Mouse (Mus musculus): ENCODE data around the gene Zfp932. TPM values are rescaled to one million over a fixed set of nuclear protein-coding genes. Genes with fewer than 3 reads are reported as not detected.
"Not testable (repeated sequence)": the region's sequence is repeated elsewhere in the genome, so short reads cannot be mapped to it uniquely, and the experiment has no call there.

Gene Zfp932
- 18.0 and 21.0 TPM in 2 replicates for polyA plus RNA-seq (2016; fragmentation: Nextera tagmentation; extraction: Ambion mirVana)

DNA sequence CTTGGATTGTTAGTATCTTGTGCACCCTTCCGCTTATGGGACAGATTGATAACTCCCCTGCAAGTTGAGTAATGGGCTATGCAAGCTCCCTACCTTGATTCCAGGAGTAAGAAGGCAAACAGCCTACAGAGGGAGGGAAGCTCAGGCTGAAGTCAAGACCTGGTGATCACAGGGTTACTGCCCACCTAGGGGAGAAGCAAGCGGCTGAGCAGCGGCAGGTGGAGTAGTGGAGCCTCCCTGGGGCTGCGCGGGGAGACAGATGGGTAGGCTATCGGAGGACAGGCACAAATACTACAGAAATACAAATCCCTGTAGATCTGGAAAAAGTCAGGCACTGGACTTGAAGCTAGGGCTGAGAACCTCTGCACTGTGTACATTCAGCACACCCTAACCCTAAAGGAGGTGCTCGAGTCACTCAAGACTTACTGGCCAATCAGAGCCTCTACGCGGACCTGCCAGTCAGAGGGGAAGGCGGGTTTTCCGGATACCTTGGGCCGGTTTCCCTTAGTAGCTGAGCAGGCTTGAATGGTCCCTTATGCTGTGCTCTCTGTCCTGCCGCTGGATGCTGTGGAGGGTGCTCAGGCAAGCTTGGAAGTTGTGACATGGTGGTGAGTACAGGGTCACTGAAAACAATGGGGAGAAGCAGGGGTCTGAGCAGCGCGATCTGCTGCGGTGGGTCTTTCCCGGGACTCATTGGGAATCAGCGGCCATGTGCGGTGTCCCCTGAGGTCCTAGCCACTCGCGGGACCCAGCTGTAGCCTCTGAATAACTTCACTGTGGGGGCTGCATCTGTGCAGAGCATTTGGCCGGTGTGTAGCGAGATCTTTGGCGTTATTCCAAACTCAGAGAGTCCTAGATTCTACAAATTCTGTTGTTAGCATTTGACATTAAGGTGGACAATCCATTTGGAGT is at the start of gene Zfp932:
TSS of gene Zfp932 (plus strand) at position 496 of the 912 bp plus-strand sequence.
- H3K9me3 ChIP-seq; H3K27me3 ChIP-seq (ENCODE audit: insufficient read depth, poor library complexity, severe bottlenecking); H3K27ac ChIP-seq; H3K4me3 ChIP-seq; H3K36me3 ChIP-seq; H3K4me1 ChIP-seq (replicated peaks): not testable (repeated sequence)
- peak; percentile 81 for DNase-seq (ENCODE audit: low spot score)
- WGBS: no CpG with 5 or more reads among the region's 24 CpGs

GRCm38 (mm10) chr5:109950281-109950680 is 46.0 kb upstream of the Zfp932 start:
- no peak for DNase-seq (ENCODE audit: low spot score)
- WGBS: no CpG with 5 or more reads among the region's 1 CpGs
- no peaks in the 10 kb centered on the region for H3K9me3 ChIP-seq
- H3K27ac ChIP-seq: no peak overlapping the region
- H3K36me3 ChIP-seq: no peaks in the 10 kb centered on the region
- no peak overlapping the region for H3K4me3 ChIP-seq
- H3K4me1 ChIP-seq (replicated peaks): no peaks in the 10 kb centered on the region
- no peaks in the 10 kb centered on the region for H3K27me3 ChIP-seq (ENCODE audit: insufficient read depth, poor library complexity, severe bottlenecking)

GRCm38 (mm10) chr5:109980743-109981142 is 15.6 kb upstream of the Zfp932 start:
- H3K4me3 ChIP-seq; H3K36me3 ChIP-seq; H3K9me3 ChIP-seq; DNase-seq (ENCODE audit: low spot score); H3K27ac ChIP-seq; H3K27me3 ChIP-seq (ENCODE audit: insufficient read depth, poor library complexity, severe bottlenecking); H3K4me1 ChIP-seq (replicated peaks): not testable (repeated sequence)
- WGBS: no CpG with 5 or more reads among the region's 2 CpGs

GRCm38 (mm10) chr5:109995461-109995860 is 860 bp upstream of the Zfp932 start:
- not testable (repeated sequence) for H3K27me3 ChIP-seq (ENCODE audit: insufficient read depth, poor library complexity, severe bottlenecking); H3K36me3 ChIP-seq; H3K4me3 ChIP-seq; H3K4me1 ChIP-seq (replicated peaks); H3K27ac ChIP-seq; H3K9me3 ChIP-seq; DNase-seq (ENCODE audit: low spot score)
- no CpG with 5 or more reads among the region's 10 CpGs for WGBS

GRCm38 (mm10) chr5:110015775-110016174 is 19.5 kb downstream of the Zfp932 start:
- not testable (repeated sequence) for H3K27me3 ChIP-seq (ENCODE audit: insufficient read depth, poor library complexity, severe bottlenecking); DNase-seq (ENCODE audit: low spot score); H3K4me1 ChIP-seq (replicated peaks); H3K27ac ChIP-seq; H3K4me3 ChIP-seq; H3K36me3 ChIP-seq
- WGBS: 86% methylated on average over 10 of the region's 10 CpGs
- peaks cover 51% of the 10 kb centered on the region for H3K9me3 ChIP-seq

GRCm38 (mm10) chr5:110023273-110023672 is 27.0 kb downstream of the Zfp932 start:
- Histone ChIP-seq H3K27me3 (ENCODE audit: insufficient read depth, poor library complexity, severe bottlenecking) (no peaks in the 10 kb centered on the region), H3K4me1 (replicated peaks) (no peaks in the 10 kb centered on the region), H3K36me3 (no peaks in the 10 kb centered on the region), H3K27ac (0 out of 2 replicates have a peak overlapping the region, but pooled peaks have one; percentile 23), H3K9me3 (peaks cover 30% of the 10 kb centered on the region), H3K4me3 (no peak overlapping the region)
- DNase-seq (ENCODE audit: low spot score): no peak
- 60% methylated on average over 9 of the region's 9 CpGs for WGBS

DNA sequence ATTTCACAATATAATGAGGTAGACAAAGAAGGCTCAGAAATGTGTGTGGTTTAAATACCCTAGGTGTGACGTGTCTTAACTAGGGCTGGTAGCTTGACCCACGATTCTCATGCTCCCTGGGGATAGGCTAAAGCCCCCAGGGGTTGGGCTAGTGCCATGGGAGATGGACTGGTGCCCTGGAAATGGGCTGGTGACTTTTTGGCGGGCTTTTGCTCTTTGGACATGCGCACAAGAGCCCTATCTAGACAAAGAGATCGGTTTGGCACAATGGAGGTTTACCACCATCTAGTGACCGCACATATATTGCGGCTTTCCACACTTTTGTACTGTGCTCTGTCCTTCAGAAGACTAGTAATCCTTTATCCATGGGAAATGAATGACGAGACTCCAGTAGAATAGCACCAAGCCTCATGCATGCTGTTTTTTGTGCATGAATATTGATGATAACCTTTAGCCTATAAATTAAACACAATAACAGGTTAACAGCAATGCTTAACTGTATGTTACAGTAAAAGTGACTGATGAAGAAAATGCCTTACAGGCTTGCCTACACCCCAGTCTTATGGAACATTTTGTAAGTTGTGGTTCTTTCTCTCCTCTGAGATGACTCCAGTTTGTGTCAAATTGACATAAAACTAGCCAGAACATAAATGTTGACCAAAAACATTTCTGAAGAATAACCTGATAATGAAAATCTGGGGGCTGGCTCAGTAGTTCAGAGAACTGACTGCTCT is 27.5 kb downstream of the Zfp932 start:
- DNase-seq (ENCODE audit: low spot score): peak; percentile 26
- not testable (repeated sequence) for H3K36me3 ChIP-seq; H3K4me3 ChIP-seq; H3K27me3 ChIP-seq (ENCODE audit: insufficient read depth, poor library complexity, severe bottlenecking); H3K4me1 ChIP-seq (replicated peaks)
- 0 out of 2 replicates have a peak overlapping the region, but pooled peaks have one; percentile 23 for H3K27ac ChIP-seq
- peaks cover 24% of the 10 kb centered on the region for H3K9me3 ChIP-seq
- 48% methylated on average over 8 of the region's 8 CpGs for WGBS

- Histone ChIP-seq H3K27me3 (ENCODE audit: insufficient read depth, poor library complexity, severe bottlenecking) (no peaks in the 10 kb centered on the region), H3K36me3 (no peaks in the 10 kb centered on the region), H3K9me3 (peaks cover 13% of the 10 kb centered on the region; the same call in 1 of the 2 replicates), H3K4me3 (peak overlapping the region; percentile 68), H3K27ac (peak overlapping the region; percentile 87), H3K4me1 (replicated peaks) (no peaks in the 10 kb centered on the region)
- 2% methylated on average over 19 of the region's 19 CpGs for WGBS
- DNase-seq (ENCODE audit: low spot score): peak; percentile 77
These were observed 61.5 kb downstream of the Zfp932 start for GRCm38 (mm10) chr5:110057637-110058408.

Other genes starting within 250 kb of the Zfp932 start
- gene 4930522L14Rik, start 244.6 kb upstream of the Zfp932 start, polyA plus RNA-seq (2016; fragmentation: Nextera tagmentation; extraction: Ambion mirVana): 7.9 and 9.2 TPM in 2 replicates
- gene Gm15446, start 73.1 kb upstream of the Zfp932 start, polyA plus RNA-seq (2016; fragmentation: Nextera tagmentation; extraction: Ambion mirVana): 0.61 and 0.98 TPM in 2 replicates
- 4.2 and 5.9 TPM in 2 replicates for gene Gm17655, start 76.0 kb downstream of the Zfp932 start, polyA plus RNA-seq (2016; fragmentation: Nextera tagmentation; extraction: Ambion mirVana)
- gene Gm35315, start 97.9 kb downstream of the Zfp932 start, polyA plus RNA-seq (2016; fragmentation: Nextera tagmentation; extraction: Ambion mirVana): 1.2 and 1.4 TPM in 2 replicates
- gene Plcxd1, start 103.4 kb downstream of the Zfp932 start, polyA plus RNA-seq (2016; fragmentation: Nextera tagmentation; extraction: Ambion mirVana): 1.3 and 1.6 TPM in 2 replicates
- 37.3 and 37.7 TPM in 2 replicates for gene Gtpbp6, start 111.7 kb downstream of the Zfp932 start, polyA plus RNA-seq (2016; fragmentation: Nextera tagmentation; extraction: Ambion mirVana)
- gene Zfp605, start 113.6 kb downstream of the Zfp932 start, polyA plus RNA-seq (2016; fragmentation: Nextera tagmentation; extraction: Ambion mirVana): 5.8 and 6.1 TPM in 2 replicates
- 59.0 and 63.8 TPM in 2 replicates for gene Chfr, start 139.3 kb downstream of the Zfp932 start, polyA plus RNA-seq (2016; fragmentation: Nextera tagmentation; extraction: Ambion mirVana)
- 17.2 and 19.5 TPM in 2 replicates for gene Golga3, start 180.2 kb downstream of the Zfp932 start, polyA plus RNA-seq (2016; fragmentation: Nextera tagmentation; extraction: Ambion mirVana)
- 29.6 and 30.4 TPM in 2 replicates for gene Ankle2, start 234.5 kb downstream of the Zfp932 start, polyA plus RNA-seq (2016; fragmentation: Nextera tagmentation; extraction: Ambion mirVana)

Measured in hindbrain, embryonic 10.5 days (tissue).